Mouse (Mus musculus) midbrain, embryonic 11.5 days (tissue): ENCODE data around the gene Gm15262. TPM values are rescaled to one million over a fixed set of nuclear protein-coding genes. Genes with fewer than 3 reads are reported as not detected.

Source experiments
- polyA plus RNA-seq: library from polyadenylated mRNA; unstranded; fragments of >200 nt; fragmentation: Nextera tagmentation; extraction: Ambion mirVana; gene quantifications from 2 replicates; pipeline ENCODE4 v1.2.1, GENCODE M21; 2014

Gene Gm15262
- polyA plus RNA-seq, 1 experiment from 2014 or later: not detected

Other genes with a start within 250 kb of the Gm15262 start
- gene Scml2, start 170.3 kb upstream of the Gm15262 start, polyA plus RNA-seq: 3.8 and 3.9 TPM in 2 replicates